Mouse (Mus musculus) kidney, adult 18-20 months (tissue): Measurements from ENCODE around the gene Barhl1.
A peak's percentile ranks its signal among the peaks of the same experiment; 100 is the strongest.

Experiments used
- DNase-seq: peaks from one replicate; pipeline ENCODE4 v3.0.0; 2021

Barhl1 gene

GRCm38 (mm10) chr2:28916513-28916865 is at the start of gene Barhl1:
Gene Barhl1, minus strand, starts transcription at chr2:28916668.
- DNase-seq, result no peak

GRCm38 (mm10) chr2:28963565-28963964 is 47.1 kb upstream of the Barhl1 start:
- no peak for DNase-seq

GRCm38 (mm10) chr2:28961636-28962035 is 45.2 kb upstream of the Barhl1 start:
- no peak for DNase-seq

GRCm38 (mm10) chr2:28961024-28961585 is 44.6 kb upstream of the Barhl1 start:
- no peak for DNase-seq

GRCm38 (mm10) chr2:28956874-28957273 is 40.4 kb upstream of the Barhl1 start:
- no peak for DNase-seq

- no peak for DNase-seq
Measured at GRCm38 (mm10) chr2:28954595-28954994, 38.1 kb upstream of the Barhl1 start.

- no peak for DNase-seq
Measured at GRCm38 (mm10) chr2:28952981-28953380, 36.5 kb upstream of the Barhl1 start.

GRCm38 (mm10) chr2:28946312-28946711 is 29.8 kb upstream of the Barhl1 start:
- no peak for DNase-seq

GRCm38 (mm10) chr2:28945388-28945787 is 28.9 kb upstream of the Barhl1 start:
- DNase-seq, result no peak

GRCm38 (mm10) chr2:28943666-28944516 is 27.4 kb upstream of the Barhl1 start:
- no peak for DNase-seq

GRCm38 (mm10) chr2:28938997-28939396 is 22.5 kb upstream of the Barhl1 start:
- no peak for DNase-seq

GRCm38 (mm10) chr2:28930571-28930970 is 14.1 kb upstream of the Barhl1 start:
- DNase-seq, result no peak

GRCm38 (mm10) chr2:28923912-28924311 is 7.4 kb upstream of the Barhl1 start:
- DNase-seq, result peak; percentile 46

- DNase-seq, result no peak
Measured at GRCm38 (mm10) chr2:28919001-28919400, 2.5 kb upstream of the Barhl1 start.

GRCm38 (mm10) chr2:28917518-28918361 is 1.3 kb upstream of the Barhl1 start:
- DNase-seq, result no peak

GRCm38 (mm10) chr2:28917156-28917517 is 669 bp upstream of the Barhl1 start:
- no peak for DNase-seq

GRCm38 (mm10) chr2:28915768-28916512 is 528 bp downstream of the Barhl1 start:
- DNase-seq, result peak; percentile 82

GRCm38 (mm10) chr2:28915104-28915738 is 1.2 kb downstream of the Barhl1 start:
- no peak for DNase-seq

GRCm38 (mm10) chr2:28914121-28914520 is 2.3 kb downstream of the Barhl1 start:
- no peak for DNase-seq

- no peak for DNase-seq
Measured at GRCm38 (mm10) chr2:28912961-28913360, 3.5 kb downstream of the Barhl1 start.

GRCm38 (mm10) chr2:28912039-28912700 is 4.3 kb downstream of the Barhl1 start:
- DNase-seq, result no peak
